In the genomic region with DNA sequence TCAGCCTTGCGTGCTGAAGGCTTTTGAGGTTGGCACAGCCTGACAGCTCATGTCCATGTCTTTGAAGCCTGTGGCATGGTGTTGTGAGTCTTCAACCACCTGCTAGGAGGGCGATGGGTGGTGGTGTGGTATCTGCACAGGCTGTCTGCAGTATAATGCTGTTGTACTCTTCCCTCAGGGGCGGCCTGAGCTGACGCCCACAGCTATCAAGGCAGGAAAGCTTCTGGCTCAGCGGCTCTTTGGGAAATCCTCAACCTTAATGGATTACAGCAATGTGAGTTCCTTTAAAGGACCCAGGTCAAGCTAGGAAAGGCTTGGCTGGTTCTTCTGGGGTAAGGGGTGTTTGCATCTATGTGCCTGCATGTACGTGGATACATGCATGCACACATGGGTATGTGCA, we compare ENCODE assay signal across 22 mouse cellular contexts.
"Had no signal": no experiment of that assay in that cellular context is flagged by ENCODE, and none has a peak within 500 bp of the region (broad histone marks: within the 10 kb centered on the region; RNA-seq: fewer than 3 reads in every experiment).

No protein-coding gene starts in this region.

- H3K27ac ChIP-seq: heart, embryonic 10.5 days; heart, embryonic 13.5 days; heart, embryonic 15.5 days; hindbrain, embryonic 12.5 days; hindbrain, embryonic 14.5 days; hindbrain, postnatal 0 days; kidney, embryonic 15.5 days; kidney, postnatal 0 days; left cerebral cortex, adult 2 months had no signal

- DNase-seq: gastrocnemius, postnatal 14 days; heart, adult 18-20 months; heart, postnatal 14 days; heart, postnatal 36 days; kidney, adult 11 months; kidney, adult 2 months; kidney, adult 9 months; kidney, postnatal 14 days; kidney, postnatal 36 days; liver had no signal

- H3K27me3 ChIP-seq: heart, embryonic 13.5 days; heart, embryonic 15.5 days; hindbrain, embryonic 12.5 days; kidney, embryonic 15.5 days; limb, embryonic 12.5 days had no signal

- ATAC-seq: hindbrain, postnatal 0 days had no signal

- H3K4me2 ChIP-seq: heart, embryonic 13.5 days; heart, embryonic 15.5 days; hindbrain, embryonic 12.5 days; hindbrain, embryonic 14.5 days; kidney, embryonic 15.5 days; limb, embryonic 12.5 days; liver, embryonic 11.5 days had no signal

- H3K4me3 ChIP-seq: heart, embryonic 10.5 days; heart, embryonic 13.5 days; heart, embryonic 15.5 days; hindbrain, embryonic 12.5 days; kidney, embryonic 15.5 days; left cerebral cortex, adult 2 months; limb, embryonic 10.5 days; limb, embryonic 12.5 days had no signal

- H3K9ac ChIP-seq: heart, embryonic 13.5 days; heart, embryonic 15.5 days; hindbrain, embryonic 12.5 days; hindbrain, embryonic 14.5 days; kidney, embryonic 15.5 days; limb, embryonic 12.5 days had no signal

- H3K9me3 ChIP-seq: heart, embryonic 10.5 days; heart, embryonic 13.5 days; heart, embryonic 15.5 days; hindbrain, embryonic 12.5 days; kidney, embryonic 15.5 days; limb, embryonic 10.5 days; limb, embryonic 12.5 days had no signal
